Mouse (Mus musculus) CD4-positive helper T cell, adult 2 months (primary cell): ENCODE data around the gene Slc9a1.
A peak's percentile ranks its signal among the peaks of the same experiment; 100 is the strongest.

Experiments used
- DNase-seq: peaks from one replicate; pipeline ENCODE4 v3.0.0-alpha.2; 2012; ENCODE audit warnings: low read depth, missing footprints, low spot score

Gene Slc9a1

DNA sequence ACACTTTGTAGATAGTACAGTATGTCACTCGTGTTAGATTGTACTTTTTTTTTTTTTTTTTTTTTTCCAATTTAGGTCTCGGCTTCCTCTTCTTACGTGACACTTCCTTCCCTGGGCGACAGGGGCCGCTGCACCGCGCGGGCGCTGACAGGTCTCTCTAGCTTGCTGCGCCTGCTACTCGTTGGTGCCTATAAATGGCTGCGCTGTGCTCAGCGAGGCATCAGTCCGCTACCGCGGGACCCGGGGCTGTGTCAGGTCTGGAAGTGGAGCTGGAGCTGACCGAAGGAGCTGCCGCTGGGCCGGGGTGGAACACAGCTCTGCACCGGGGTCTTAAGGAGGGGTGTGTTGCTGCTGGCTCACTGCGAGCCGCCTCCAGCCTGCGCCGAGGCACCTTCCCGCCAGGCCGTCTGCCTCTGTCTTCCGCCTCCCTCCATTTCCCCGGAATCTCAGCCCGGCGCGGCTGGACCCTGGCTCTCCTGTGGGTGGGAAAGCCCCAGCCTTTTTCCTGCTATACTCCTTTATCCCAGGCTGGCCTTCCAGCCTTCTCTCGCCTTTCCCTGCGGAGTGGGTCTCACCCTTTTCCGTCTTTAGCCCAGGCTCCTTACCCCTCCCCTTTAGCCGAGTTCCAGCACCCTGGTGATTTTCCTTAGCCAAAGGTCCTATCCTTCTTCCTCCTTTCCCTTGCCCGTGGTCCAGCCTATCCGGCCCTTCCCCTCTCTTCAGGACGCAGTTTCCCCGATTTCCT lies at the start of gene Slc9a1:
Slc9a1 (plus strand) TSS at position 154 of the 745 bp plus-strand sequence.
- peak; percentile 95 for DNase-seq

DNA sequence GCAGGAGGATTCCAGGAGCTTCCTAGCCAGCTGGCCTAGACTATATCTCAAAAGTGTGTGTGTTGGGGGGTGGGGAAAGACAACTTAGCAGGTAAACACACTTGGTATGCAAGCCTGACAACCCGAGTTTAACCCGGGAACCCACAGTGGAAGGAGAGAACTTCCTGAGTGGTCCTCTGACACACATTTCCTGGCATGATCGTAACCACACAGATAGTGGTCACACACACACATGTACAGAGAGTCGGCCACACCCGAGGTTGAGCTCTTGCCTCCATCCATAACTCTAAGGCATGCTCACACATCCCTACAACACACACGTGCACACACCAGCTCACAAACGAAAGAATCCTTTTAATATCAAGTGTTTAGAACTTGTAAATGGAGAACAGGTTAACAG lies 41.4 kb upstream of the Slc9a1 start:
- no peak for DNase-seq

DNA sequence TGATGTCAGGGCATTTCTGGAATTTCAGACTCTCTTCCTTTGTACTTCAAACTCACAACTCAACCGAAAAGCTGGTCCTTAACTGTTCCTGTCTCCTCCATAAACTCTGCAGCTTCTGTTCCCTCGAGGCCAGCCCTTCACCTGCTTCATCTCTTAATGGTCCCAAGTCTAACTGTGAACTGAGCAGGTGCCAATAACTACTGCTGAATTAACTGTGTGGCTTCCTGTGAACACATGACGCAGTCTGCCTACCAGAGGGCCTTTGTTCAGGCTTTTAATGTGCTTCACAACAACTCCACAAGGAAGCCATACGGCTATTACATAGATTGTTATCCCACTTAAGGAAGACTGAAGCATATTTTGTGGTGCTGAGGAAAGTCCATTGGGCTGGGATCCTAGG lies 39.2 kb upstream of the Slc9a1 start:
- DNase-seq: no peak

DNA sequence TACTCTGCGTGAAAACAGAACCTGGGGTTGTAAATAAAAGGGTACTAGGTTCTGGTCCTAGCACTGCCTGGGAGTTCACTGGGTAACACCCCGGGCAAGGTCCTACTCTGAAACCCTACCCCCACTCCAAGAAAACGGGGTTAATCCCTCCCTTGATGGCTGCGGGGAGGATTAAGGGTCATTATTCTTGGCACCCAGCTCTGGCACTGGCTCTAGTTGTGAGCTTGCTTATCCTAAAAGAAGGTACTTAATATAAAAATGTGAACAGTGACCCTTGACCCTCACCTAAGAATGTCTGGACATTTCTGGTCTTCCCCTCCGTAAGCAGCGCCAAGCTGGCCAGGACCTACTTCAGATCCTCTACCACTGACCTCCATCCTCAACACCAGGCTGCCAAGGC lies 36.2 kb upstream of the Slc9a1 start:
- DNase-seq: no peak

DNA sequence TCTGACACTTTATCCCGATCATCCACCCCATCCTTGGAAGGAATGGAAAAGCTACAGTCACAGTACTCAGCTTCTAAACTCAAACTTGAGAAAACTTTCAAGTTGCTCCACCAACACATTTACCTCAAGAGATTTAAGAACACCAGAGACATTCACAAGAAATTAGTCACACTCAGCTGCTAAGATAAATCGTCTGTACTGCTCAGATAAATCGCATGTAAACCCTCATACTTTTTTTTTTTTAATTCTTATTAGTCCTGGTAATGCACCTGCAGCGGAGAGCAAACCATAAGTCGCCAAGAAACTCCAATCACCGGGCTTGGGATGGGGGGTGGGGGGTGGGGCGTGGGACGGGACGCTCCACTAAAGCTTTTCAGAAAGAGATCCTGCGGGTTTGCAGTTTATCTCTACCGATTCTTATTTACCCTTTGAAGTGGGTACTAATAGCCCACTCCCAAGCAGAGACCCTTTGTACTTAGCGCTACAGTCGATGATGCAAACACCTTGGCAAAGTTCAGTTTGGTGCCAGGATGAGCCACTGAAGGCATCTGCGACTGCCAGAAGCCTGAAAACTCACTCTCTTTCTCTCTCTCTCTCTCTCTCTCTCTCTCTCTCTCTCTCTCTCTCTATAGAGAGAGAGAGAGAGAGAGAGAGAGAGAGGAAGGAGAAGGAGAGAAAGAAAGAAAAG lies 31.5 kb upstream of the Slc9a1 start:
- peak; percentile 16 for DNase-seq

DNA sequence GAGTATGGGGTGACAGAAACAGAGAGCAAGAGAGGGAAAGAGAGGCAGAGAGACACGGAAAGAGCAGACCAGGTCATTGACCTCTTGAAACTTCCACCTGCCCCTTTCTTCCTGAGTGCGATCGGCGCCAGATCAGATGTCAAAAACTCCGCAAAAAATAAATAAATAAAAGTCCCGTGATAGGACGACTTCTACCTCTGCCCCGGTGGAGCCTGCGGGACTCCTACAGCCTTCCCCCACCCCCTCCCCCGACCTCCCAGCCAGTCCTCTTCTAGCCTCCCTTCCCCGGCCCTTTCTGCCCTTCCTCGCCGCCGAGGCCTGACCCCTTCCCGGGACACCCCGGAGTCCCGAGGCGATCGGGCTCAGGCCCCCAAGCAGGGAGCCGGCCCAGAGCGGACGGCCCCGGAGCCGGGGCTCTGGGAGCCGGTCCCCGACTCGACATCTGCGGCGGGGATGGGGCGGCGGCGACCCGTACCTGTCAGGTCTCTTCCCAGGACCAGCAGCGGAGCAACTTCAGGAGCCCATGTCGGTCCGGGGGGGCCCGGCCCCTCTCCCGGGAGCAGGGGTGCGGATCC lies 30.9 kb upstream of the Slc9a1 start:
- no peak for DNase-seq

DNA sequence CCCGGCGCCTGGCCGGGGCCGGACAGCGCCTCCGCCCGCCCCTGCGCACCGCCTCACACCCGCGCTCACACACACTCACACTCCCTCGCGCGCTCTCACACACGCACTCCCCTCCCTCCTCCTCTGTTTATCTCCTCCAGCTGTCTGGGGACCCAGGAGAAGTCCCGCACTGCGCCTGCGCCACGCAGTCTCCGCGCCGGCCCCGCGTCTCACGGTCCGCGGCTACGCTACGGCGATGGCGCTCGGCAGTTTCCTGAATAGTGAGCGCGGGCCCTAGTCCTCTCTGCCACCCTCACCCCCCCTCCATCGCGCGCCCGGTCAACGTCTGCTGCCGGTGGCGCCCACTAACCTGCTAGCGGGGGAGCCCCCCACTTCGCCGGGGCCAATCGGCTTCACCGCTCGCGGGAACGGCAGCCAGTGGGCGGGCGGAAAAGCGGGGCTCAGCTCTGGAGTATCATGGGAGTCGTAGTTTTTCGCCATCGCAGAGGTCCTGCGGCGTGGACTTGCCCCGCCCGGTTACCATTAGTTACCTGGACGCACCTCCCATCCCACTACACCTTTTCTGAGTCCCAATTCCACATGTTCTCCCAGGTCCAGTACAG lies 30.3 kb upstream of the Slc9a1 start:
- DNase-seq: peak; percentile 92

DNA sequence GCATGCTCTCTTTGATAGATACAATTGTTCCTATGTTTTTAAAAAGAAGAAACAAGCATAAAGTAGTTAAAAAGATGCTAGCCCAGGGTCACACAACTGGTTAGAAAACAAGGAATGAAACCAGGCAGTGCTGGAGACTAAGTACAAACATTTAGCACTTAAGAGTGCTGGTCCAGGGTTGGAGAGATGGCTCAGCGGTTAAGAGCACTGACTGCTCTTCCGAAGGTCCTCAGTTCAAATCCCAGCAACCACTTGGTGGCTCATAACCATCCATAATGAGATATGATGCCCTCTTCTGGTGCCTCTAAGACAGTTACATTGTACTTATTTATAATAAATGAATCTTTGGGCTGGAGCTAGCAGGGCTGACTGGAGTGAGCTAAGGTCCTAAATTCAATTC lies 29.3 kb upstream of the Slc9a1 start:
- peak; percentile 16 for DNase-seq

DNA sequence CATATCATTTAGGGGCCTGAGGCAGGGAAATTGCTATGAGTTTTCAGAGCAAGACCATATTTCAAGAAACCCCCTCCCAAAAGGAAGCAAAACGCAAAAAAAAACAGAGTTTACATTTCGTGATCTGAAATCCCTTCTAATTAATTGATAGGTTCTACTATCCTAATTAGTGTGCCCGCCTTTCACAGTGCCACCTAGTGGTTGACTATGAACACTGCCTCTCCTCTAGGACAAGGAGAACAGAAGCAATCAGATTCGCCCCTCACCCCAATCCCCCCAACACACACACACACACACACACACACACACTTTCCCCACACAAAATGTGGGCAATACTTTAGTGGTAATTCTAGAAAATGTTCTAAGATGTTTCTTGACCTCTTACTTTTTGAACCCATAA lies 25.4 kb upstream of the Slc9a1 start:
- peak; percentile 61 for DNase-seq

DNA sequence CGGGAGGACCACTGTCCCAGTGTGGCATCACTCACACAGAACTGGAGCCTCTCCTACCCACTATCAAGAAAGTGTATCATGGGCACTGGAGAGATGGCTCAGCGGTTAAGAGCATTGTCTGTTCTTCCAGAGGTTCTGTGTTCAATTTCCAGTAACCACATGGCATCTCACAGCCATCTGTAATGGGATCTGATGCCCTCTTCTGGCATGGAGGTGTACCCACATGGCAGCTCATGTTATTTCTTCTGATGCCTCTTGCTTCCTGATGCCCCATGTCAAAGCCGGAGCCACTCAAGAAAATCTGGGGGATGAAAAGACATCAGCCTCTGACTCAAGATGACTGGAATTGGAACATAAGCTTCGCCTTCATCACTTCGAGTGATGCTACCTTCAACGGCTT lies 23.8 kb upstream of the Slc9a1 start:
- DNase-seq: peak; percentile 16

DNA sequence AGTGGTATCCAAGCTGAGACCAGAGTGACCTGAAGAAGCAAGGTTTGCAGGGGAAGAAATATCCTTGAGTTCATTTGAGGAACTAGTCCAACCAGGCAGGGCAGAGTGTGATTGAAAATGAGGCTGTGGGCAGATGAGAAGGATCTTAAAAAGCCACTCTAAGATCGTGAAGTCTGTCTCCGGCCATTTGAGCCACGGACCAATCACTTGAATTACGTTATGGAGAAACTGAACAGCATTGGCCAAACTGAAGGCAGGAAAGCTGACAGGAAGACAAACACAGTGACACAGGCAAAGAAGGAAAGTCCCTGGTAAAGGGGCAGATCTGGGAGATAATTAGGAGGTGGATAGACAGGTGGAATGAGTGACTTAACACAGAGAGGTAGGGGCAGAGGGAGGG lies 22.9 kb upstream of the Slc9a1 start:
- DNase-seq: no peak

DNA sequence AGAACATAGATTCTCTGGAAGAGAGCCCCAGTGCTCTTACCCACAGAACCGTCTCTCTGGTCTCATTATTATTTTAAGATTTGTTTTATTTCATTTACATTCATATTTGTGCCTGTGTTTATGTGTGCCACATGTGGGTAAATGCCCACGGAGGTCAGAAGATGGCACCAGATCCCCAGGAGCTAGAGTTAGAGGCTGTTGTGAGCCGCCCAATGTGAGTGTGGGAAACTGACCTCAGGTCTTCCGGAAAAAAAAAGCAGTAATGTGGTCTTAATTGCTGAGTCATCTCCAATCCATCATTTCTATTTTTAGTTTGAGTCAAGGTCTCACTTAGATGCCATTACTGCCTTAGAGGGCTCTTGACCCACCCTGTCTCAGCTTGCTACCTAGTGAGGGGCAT lies 21.9 kb upstream of the Slc9a1 start:
- DNase-seq: no peak

DNA sequence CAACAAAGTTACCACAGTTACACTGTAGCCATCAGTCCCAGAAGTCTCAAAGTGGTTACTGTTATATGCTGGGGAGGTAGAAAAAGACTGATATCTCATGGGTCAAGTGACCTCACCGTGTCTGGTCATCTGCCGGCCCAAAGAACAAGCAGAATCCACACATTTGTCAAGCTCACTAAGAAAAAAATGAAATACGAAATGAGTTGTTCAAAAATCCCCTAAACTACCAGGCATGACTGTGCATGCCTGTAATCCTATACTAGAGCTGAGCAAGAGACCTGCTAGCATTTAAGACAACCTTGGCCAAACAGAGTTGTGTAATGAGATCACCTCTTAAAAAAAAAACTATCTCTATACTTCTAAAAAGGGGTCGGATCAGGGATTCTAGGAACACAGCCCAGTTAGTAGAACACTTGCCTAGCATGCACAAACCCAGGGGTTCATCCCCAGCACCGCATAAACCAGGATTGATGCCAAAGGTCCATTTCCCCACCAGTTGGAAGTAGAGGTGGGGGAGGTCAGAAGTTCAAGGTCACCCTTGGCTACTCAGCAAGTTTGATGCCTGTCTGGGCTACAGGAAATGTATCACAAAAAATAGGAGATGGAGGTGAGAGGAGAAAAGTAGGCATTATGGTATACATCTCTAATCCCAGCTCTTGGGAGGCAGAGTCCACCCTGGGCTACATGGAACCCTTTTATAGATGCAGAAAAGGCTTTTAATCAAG lies 21.3 kb upstream of the Slc9a1 start:
- DNase-seq: no peak

DNA sequence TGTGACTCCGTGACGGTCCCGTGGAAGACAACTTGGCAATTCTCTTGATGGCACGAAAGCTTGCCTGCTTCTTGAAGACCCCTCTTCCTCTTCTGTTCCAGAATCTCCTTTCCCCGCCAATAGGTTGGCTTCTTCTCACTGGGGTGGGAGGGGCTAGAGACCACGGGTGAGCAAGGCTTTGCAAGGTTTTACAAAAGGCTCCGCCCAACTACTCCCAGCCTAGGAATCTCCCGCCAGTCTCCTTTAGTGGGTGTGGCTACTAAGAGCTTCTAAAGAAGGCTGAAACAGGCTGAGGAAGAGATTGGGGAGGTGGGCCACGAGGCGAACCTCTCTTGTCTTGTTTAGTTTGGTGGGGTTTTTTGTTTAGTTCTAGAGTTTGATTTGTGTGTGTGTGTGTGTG lies 16.7 kb upstream of the Slc9a1 start:
- DNase-seq: no peak

DNA sequence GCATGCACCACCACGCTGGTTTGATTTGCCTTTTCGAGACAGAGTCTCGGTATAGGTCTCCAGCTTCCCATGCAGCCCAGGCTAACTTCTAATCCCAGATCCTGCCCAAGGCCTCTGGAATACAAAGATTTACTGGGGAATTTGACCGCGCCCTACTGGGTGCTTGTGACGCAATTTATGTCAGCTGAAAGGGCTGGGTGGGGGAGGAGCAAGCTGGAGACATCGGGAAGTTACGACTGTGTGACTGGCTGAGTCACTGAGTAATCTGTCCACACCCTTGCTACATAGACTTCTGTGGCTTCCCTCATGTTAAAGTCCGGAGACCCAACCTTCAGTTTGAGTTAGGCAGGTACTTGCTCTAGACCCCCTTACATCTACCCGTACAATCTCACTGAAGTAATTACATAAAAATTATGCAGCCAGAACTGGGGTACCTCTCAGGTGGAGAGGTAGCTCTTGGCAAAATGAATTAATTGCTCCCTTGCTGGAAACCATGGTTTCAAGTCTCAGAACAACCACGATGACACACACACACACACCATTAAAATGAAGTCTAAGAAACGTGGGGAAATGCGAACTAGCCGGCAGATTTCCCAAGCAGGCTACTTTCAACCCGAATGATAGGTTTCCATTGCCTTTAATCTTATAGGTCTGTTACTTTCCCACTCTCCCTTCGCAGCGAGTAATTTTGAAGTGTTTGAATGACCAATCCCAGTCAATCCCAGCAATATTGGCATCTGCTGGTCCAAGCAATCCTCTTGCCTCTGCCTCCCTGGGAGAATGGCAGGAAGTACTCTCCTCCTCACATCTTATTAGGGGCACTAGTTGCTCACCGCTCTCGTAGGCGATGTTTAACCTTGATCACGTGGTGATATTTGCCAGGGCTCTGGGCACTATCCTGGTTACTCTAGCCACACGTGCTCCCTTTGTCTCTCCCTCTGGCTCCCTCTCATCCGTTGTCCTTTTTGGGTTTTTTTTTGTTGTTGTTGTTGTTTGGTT lies 15.8 kb upstream of the Slc9a1 start, which contains the start of gene Wdtc1:
Wdtc1 (minus strand) TSS at position 115 of the 999 bp plus-strand sequence.
- DNase-seq: no peak

DNA sequence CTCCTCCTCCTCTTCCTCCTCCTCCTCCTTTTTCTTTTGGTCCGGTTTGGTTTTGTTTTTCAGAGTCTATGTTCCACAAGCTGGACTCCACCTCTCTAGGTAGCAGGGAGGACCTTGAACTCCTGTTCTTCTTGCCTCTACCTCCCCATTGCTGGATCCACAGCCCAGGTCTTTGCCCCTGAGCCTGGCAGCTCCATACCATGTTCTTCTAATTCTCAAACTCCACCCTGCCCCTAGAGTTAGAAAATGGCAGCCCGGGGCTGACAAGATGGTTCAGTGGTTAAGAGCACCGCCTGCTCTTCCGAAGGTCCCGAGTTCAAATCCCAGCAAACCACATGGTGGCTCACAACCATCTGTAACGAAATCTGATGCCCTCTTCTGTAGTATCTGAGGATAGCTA lies 14.9 kb upstream of the Slc9a1 start:
- no peak for DNase-seq

DNA sequence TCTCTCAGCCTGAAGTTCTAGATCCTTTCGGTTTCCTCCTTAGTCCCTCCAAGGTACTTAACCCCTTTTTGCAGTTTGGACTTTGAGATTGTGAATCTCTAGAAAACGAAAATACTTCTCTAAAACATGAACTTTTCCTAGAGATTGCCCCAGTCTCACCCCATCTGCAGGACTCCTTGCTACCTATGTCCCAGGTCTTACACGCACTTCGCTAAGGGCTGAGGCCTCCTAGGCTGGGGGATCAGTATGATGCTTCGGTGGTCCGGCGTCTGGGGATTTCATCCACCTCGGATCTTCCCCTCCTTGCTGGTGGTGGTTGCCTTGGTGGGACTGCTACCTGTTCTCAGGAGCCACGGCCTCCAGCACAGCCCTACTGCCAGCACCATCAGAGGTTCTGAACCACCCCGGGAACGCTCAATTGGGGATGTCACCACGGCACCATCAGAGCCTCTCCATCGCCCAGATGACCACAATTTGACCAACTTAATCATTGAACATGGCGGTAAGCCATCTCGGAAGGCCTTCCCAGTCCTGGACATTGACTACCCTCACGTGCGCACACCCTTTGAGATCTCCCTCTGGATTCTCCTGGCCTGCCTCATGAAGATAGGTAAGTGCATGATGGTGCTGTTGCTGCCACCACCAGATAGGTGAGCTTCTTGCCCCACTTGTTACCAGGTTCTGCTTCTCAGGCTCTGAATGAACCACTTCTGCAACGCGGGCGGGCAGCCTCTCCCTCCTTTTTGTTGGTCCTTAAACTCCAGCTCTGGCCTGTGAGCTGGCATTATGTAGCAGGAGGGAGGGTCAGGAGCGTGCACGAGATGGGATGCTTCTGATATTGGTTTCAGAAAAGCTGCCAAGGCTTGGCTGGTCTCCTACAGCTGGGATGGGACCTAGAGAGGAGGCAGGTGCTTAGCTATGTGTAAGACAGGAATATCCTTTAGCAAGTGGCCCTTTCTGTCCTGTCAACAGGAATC lies 1.1 kb downstream of the Slc9a1 start:
- DNase-seq: no peak

DNA sequence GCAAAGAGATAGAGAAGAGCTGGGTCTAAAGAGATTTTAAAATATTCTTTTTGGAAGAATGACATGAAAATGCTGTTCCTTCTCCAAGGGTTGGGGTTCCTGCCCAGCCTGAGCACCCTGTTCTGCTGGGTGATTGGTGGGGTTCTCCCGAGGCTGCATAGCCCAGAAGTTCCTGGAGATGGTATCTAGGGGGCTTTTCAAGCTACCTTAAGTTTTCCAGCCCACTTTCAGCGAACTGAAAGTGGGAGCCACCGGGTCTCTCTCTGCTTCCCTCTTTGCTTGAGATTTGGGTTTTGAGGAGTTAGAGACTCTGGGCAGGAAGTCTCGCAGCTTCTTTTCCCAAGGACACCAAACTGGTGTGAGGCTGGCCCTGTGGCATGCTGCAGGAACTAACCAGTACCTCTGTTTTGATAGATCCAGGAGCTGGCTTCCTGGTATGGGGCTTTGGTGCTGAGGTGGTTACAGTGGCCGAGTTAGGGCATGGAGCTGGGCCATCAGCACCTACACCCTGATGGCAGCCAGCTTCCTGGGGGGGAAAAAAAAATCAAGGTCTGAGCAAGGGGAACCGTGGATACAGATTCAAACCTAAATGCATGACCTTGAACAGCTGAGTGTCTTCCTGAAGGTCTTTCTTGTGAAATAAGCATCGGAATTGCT lies 2.2 kb downstream of the Slc9a1 start:
- no peak for DNase-seq

DNA sequence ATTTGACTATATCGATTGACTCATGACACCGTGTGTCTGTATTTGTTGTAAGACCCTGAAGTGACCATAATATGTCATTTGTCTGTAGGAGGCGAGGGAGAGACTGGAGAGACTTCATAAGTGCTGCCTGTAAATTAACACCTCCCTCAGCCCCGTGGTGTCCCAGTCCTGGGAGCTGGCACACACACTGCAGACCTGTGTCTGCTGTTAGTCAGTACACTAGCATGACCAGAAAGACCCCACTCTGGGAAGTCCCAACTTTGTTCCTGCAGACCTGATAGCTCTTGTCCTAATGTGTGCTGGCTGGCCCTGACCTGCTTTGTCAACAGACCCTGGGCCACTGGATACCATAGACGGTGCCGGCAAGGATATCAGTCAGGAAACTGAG lies 2.8 kb downstream of the Slc9a1 start:
- no peak for DNase-seq
